Mouse (Mus musculus): ENCODE measurements around the gene Tnk2. TPM values are rescaled to one million over a fixed set of nuclear protein-coding genes. Genes with fewer than 3 reads are reported as not detected.

The Tnk2 gene
- polyA plus RNA-seq, 1 experiment from 2014 or later = 20.0 TPM

DNA sequence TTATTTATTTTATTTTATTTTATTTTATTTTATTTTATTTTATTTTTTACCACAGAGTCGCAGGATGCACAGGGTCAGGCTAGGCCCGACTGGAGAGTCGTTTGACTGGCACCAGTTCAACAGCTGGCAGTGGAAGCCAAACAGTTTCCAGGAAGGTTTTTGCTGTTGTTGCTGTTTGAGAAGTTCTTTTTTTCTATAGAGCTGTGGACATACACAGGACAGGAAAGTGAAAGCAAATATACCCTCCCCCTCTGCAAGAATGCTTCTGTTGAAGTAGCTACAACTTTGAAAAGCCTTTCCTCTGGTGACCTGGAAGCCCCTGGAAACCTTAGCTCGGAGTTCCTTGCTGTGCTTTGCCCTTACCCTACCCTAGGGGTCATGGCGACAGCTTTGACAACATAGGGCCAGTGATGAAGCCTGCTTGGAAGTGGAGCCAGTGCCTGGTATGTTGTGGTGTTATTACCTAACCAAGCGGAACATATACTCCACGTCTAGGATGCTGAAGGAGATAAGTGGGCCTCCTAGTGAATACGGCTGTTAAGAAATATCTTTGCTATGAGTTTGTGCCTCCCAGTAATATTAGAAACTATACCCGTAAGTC is 59.7 kb downstream of the Tnk2 start:
- no peaks in the 10 kb centered on the region for H3K9me3 ChIP-seq (ENCODE audit: low read depth, low read length)
- DNase-seq (peak; percentile 43), ATAC-seq (ENCODE audit: insufficient read depth) (no peak)
- H3K27ac ChIP-seq (ENCODE audit: low read depth) = peak overlapping the region; percentile 30
- no peak overlapping the region for H3K9ac ChIP-seq
- no peaks in the 10 kb centered on the region for H3K36me3 ChIP-seq (ENCODE audit: insufficient read depth)
- no peak for TF ChIP-seq CTCF (IDR thresholded peaks at IDR 0.05; ENCODE audit: low read depth)
- no peak overlapping the region for H3K4me2 ChIP-seq
- no peaks in the 10 kb centered on the region for H3K27me3 ChIP-seq (ENCODE audit: insufficient read depth, low read length)
- no peaks in the 10 kb centered on the region for H3K4me1 ChIP-seq (ENCODE audit: insufficient read depth)
- H3K4me3 ChIP-seq (ENCODE audit: low read depth, low read length) = no peak overlapping the region
- 47% methylated on average over 9 of the region's 9 CpGs for WGBS

DNA sequence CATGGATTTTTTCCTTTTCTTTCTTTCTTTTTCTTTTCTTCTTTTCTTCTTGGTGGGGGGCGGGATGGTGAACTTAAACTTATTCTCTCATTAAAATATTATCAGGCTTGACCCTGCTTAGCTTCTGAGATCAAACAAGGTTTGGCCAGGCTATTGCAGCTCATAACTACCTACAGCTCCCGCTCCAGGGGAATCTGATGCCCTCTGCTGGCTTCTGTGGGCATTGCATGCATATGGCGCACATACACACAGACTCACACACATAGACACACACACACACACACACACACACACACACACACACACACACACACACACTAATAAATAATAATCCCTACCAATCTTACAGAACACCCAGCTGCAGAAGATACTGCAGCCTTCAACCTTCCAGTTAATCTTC is 61.9 kb downstream of the Tnk2 start:
- no peaks in the 10 kb centered on the region for H3K9me3 ChIP-seq (ENCODE audit: low read depth, low read length)
- no peak overlapping the region for H3K4me2 ChIP-seq
- no peaks in the 10 kb centered on the region for H3K27me3 ChIP-seq (ENCODE audit: insufficient read depth, low read length)
- TF ChIP-seq CTCF (IDR thresholded peaks at IDR 0.05; ENCODE audit: low read depth) = peak; percentile 43; the same call in 1 of the 2 replicates
- no peak overlapping the region for H3K4me3 ChIP-seq (ENCODE audit: low read depth, low read length)
- DNase-seq = no peak
- WGBS = 90% methylated on average over 3 of the region's 3 CpGs
- H3K4me1 ChIP-seq (ENCODE audit: insufficient read depth) = no peaks in the 10 kb centered on the region
- no peak overlapping the region for H3K9ac ChIP-seq
- no peaks in the 10 kb centered on the region for H3K36me3 ChIP-seq (ENCODE audit: insufficient read depth)
- no peak for ATAC-seq (ENCODE audit: insufficient read depth)
- no peak overlapping the region for H3K27ac ChIP-seq (ENCODE audit: low read depth)

DNA sequence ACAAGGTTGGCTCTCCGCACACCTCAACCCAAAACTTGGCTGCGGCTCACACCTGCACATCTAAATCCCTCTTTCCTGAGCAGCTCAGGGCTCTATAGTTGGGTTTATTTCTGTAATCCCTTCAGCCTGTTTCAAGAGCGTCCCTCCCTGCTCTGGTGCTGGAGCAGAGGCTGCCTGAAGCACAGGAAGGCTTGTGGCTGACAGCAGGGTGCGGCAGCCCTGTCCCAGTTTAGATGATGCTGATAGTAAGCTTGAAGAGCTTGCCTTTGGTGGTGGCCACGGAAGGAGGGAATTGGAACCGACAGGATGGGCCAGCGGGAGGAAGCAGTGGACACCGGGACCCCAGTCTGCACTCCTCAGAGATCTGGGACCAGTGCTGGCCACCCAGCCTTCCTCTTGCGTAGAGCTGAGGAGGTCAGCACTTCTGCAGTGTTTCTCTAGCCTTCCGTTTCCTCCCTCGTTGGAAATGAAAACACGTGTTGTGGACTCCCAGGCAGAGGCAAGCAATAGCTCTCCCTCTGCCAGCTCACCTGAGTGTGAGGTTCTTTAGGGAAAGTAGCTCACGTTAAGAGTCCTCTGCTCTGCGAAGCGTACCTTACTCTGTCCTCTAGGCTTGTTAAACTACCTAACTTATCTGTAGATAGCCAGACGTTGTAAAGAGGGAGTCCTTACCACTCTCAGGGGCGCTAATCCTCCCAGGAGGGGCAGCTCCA is 63.6 kb downstream of the Tnk2 start:
- H3K36me3 ChIP-seq (ENCODE audit: insufficient read depth) = no peaks in the 10 kb centered on the region
- H3K4me2 ChIP-seq = no peak overlapping the region
- no peak overlapping the region for H3K27ac ChIP-seq (ENCODE audit: low read depth)
- H3K4me1 ChIP-seq (ENCODE audit: insufficient read depth) = no peaks in the 10 kb centered on the region
- no peak for TF ChIP-seq CTCF (IDR thresholded peaks at IDR 0.05; ENCODE audit: low read depth)
- H3K4me3 ChIP-seq (ENCODE audit: low read depth, low read length) = no peak overlapping the region
- H3K27me3 ChIP-seq (ENCODE audit: insufficient read depth, low read length) = no peaks in the 10 kb centered on the region
- no peaks in the 10 kb centered on the region for H3K9me3 ChIP-seq (ENCODE audit: low read depth, low read length)
- WGBS = 48% methylated on average over 17 of the region's 17 CpGs
- H3K9ac ChIP-seq = no peak overlapping the region
- DNase-seq (no peak), ATAC-seq (ENCODE audit: insufficient read depth) (no peak)

DNA sequence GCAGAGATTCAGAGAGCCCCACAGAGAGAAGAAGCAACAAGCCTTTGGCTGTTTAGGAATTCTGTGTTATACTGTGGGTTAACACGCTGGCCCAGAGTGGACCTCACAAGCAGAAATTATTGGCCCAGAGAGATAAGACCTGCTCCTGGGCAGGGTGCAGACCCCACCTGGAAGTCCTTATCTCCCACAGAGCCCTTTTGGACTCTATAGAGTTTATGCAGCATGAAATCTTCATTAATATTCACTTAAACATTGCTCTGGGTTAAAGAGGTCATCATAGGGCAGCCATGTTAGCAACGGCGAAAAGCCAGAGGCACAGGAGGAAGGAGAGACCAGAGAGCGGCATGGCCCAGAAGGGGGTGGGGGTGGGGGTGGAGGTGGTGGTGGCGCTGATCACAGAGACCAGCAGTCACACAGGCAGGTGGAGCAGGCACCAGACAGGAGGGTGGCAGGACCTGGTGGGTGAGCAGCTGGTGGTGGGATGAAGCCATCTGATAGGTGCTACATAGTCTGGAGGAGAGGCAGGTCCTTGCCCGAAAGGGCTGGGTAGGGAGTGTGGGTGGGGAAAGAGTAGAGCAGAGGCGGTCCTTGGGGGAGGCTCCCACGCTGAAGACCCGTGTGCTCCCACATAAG is 64.3 kb downstream of the Tnk2 start:
- no peak for DNase-seq
- peak; percentile 41; the same call in 1 of the 2 replicates for ATAC-seq (ENCODE audit: insufficient read depth)
- 53% methylated on average over 9 of the region's 9 CpGs for WGBS
- H3K36me3 ChIP-seq (ENCODE audit: insufficient read depth) = no peaks in the 10 kb centered on the region
- no peak overlapping the region for H3K4me2 ChIP-seq
- H3K4me3 ChIP-seq (ENCODE audit: low read depth, low read length) = no peak overlapping the region
- no peaks in the 10 kb centered on the region for H3K27me3 ChIP-seq (ENCODE audit: insufficient read depth, low read length)
- no peaks in the 10 kb centered on the region for H3K4me1 ChIP-seq (ENCODE audit: insufficient read depth)
- no peak overlapping the region for H3K27ac ChIP-seq (ENCODE audit: low read depth)
- no peak for TF ChIP-seq CTCF (IDR thresholded peaks at IDR 0.05; ENCODE audit: low read depth)
- no peaks in the 10 kb centered on the region for H3K9me3 ChIP-seq (ENCODE audit: low read depth, low read length)
- H3K9ac ChIP-seq = no peak overlapping the region

DNA sequence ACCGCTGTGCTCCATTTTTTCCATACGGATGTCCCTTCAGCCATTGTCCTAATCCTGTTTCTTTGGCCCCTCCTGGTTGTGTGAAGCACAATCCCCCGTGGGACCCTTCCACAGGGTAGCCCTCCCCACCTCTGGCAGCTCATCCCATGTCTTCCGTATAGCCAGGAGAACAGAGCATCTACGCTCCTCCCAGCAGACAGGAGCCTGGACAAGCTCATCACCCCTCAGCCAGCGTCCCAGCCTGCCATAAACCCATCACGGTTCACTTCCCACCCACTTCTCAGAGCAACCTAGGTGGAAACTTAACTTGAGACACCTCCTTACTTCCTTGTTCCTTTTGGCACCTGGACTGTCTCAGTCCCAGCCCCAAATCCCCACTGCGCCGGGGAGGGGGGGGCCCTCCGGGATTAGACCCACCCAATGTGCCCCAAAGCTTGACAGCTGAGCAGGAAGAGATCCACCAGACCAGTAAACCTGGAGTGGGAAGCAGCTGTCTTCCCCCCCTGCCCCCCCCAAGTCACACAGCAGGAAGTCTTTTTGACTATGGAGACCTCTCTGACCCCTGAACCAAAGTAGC is 64.9 kb downstream of the Tnk2 start:
- no peak overlapping the region for H3K4me2 ChIP-seq
- no peak for DNase-seq

DNA sequence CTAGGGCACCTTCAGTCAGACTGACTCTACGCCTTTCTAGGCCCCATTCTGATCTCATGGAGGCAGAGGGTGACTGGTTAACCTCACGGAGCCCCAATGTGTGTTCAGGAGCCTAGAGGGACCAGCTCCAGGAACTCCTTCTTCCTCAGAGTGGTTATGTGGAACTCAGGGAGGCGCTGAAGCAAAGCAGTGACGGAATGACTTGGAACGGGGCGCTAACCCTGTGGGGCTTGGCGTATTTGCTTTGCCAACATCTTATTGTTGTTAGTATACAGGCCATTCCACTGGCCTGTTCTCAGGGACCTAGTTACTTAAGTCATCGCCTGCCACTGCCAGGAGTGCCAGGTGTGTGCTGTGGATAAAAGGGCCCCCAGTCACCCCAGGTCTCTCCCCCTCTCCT is 65.4 kb downstream of the Tnk2 start:
- no peak overlapping the region for H3K4me3 ChIP-seq (ENCODE audit: low read depth, low read length)
- H3K27me3 ChIP-seq (ENCODE audit: insufficient read depth, low read length) = no peaks in the 10 kb centered on the region
- TF ChIP-seq CTCF (IDR thresholded peaks at IDR 0.05; ENCODE audit: low read depth) = no peak
- no peak for ATAC-seq (ENCODE audit: insufficient read depth)
- H3K9ac ChIP-seq = no peak overlapping the region
- H3K27ac ChIP-seq (ENCODE audit: low read depth) = no peak overlapping the region
- no peaks in the 10 kb centered on the region for H3K9me3 ChIP-seq (ENCODE audit: low read depth, low read length)
- H3K4me1 ChIP-seq (ENCODE audit: insufficient read depth) = no peaks in the 10 kb centered on the region
- DNase-seq = no peak
- 84% methylated on average over 8 of the region's 8 CpGs for WGBS
- H3K4me2 ChIP-seq = no peak overlapping the region
- H3K36me3 ChIP-seq (ENCODE audit: insufficient read depth) = no peaks in the 10 kb centered on the region

More for the DNA sequence above, 64.9 kb downstream of the Tnk2 start:
- H3K4me3 ChIP-seq (ENCODE audit: low read depth, low read length) = no peak overlapping the region
- 65% methylated on average over 10 of the region's 10 CpGs for WGBS
- no peaks in the 10 kb centered on the region for H3K36me3 ChIP-seq (ENCODE audit: insufficient read depth)
- H3K27me3 ChIP-seq (ENCODE audit: insufficient read depth, low read length) = no peaks in the 10 kb centered on the region
- no peaks in the 10 kb centered on the region for H3K4me1 ChIP-seq (ENCODE audit: insufficient read depth)
- H3K9me3 ChIP-seq (ENCODE audit: low read depth, low read length) = no peaks in the 10 kb centered on the region
- no peak overlapping the region for H3K9ac ChIP-seq
- ATAC-seq (ENCODE audit: insufficient read depth) = no peak
- TF ChIP-seq CTCF (IDR thresholded peaks at IDR 0.05; ENCODE audit: low read depth) = no peak
- H3K27ac ChIP-seq (ENCODE audit: low read depth) = no peak overlapping the region

All from lung, embryonic 14.5 days (tissue).